ENCODE assay signal across 12 mouse cellular contexts in genomic region chr11:117646786-117647185, GRCm38 (mm10). TPM values are rescaled to one million over a fixed set of nuclear protein-coding genes. Genes with fewer than 3 reads are reported as not detected.
A peak's percentile ranks its signal among the peaks of the same experiment; 100 is the strongest.
DNase-seq lines count a peak whose midpoint lies in the region.
"Had no signal": no experiment of that assay in that cellular context is flagged by ENCODE, and none has a peak within 500 bp of the region (broad histone marks: within the 10 kb centered on the region; RNA-seq: fewer than 3 reads in every experiment).

No protein-coding gene starts in this region.

- WGBS in forebrain, embryonic 10.5 days: 90% methylated on average over 4 of the region's 4 CpGs

- H3K36me3 ChIP-seq in forebrain, embryonic 10.5 days (replicated peaks): no peaks in the 10 kb centered on the region
- H3K36me3 ChIP-seq: embryonic facial prominence, embryonic 15.5 days; forebrain, embryonic 12.5 days had no signal

- peaks cover 15% of the 10 kb centered on the region for H3K4me1 ChIP-seq in forebrain, embryonic 10.5 days
- H3K4me1 ChIP-seq: embryonic facial prominence, embryonic 15.5 days; forebrain, embryonic 12.5 days had no signal

- H3K4me3 ChIP-seq in forebrain, embryonic 10.5 days: no peak overlapping the region
- H3K4me3 ChIP-seq: embryonic facial prominence, embryonic 15.5 days; forebrain, embryonic 12.5 days had no signal

- peaks cover 19% of the 10 kb centered on the region for H3K27me3 ChIP-seq in forebrain, embryonic 10.5 days (ENCODE audit: poor library complexity, severe bottlenecking)
- H3K27me3 ChIP-seq: embryonic facial prominence, embryonic 15.5 days had no signal

- H3K27ac ChIP-seq in forebrain, embryonic 10.5 days: no peak overlapping the region
- H3K27ac ChIP-seq: embryonic facial prominence, embryonic 15.5 days; forebrain, embryonic 12.5 days had no signal

- no peaks in the 10 kb centered on the region for H3K9me3 ChIP-seq in forebrain, embryonic 10.5 days
- H3K9me3 ChIP-seq: embryonic facial prominence, embryonic 15.5 days; forebrain, embryonic 12.5 days had no signal

- intact Hi-C loops in heart, postnatal 25 days (cut with DNase I): no loop called here

- peak; percentile 31 to 38 for DNase-seq in cerebellum, postnatal 10 days
- no peak for DNase-seq in cerebellum, adult 8-10 months
- peak; percentile 77 for DNase-seq in lung, postnatal 10 days
- no peak for DNase-seq in lung, postnatal 25 days (ENCODE audit: low spot score)
- peak; percentile 67 for DNase-seq in heart, adult 8-10 months (ENCODE audit: low spot score)
- peak; percentile 22 for DNase-seq in heart, postnatal 25 days (ENCODE audit: low spot score)
- no peak for DNase-seq in forebrain, embryonic 10.5 days (ENCODE audit: extremely low spot score, low spot score)
- no peak for DNase-seq in adrenal gland, postnatal 14 days
- DNase-seq: cerebellum, adult 11 months; kidney, adult 2 months had no signal

RNA-seq across cellular contexts. Expression of gene Tnrc6c, which starts 7.3 kb away (rescaled TPM):
- total RNA-seq in heart, adult 8-10 months (2022): 10 to 100 TPM; 27.0 to 32.1 (median 29.7) TPM
- 10 to 100 TPM; 25.7 to 33.4 TPM for total RNA-seq in heart, postnatal 25 days (2021)
- polyA plus RNA-seq in forebrain, embryonic 10.5 days (2016; fragmentation: Nextera tagmentation; extraction: Ambion mirVana): 11.3 and 12.0 TPM in 2 replicates
- total RNA-seq in adrenal gland, postnatal 14 days (2021): 22.7 and 29.5 TPM in 2 replicates

Comparison
In these comparisons a context has a peak if more than half of its experiments do, and no peak if none do; other contexts are left out.
1. DNase-seq: peak in cerebellum, postnatal 10 days (2 of 2), lung, postnatal 10 days (single experiment), heart, adult 8-10 months (single experiment) and heart, postnatal 25 days (single experiment); none in cerebellum, adult 8-10 months (single experiment), lung, postnatal 25 days (single experiment), forebrain, embryonic 10.5 days (single experiment) and adrenal gland, postnatal 14 days (single experiment).